Mouse (Mus musculus) splenic B cell, adult 2 months (primary cell): ENCODE measurements around the gene 4930469K13Rik.

Experiments used
- DNase-seq: peaks from one replicate; pipeline ENCODE4 v3.0.0-alpha.2; 2011; ENCODE audit warnings: low read depth, low spot score
- H3K27me3 ChIP-seq: 2 replicates; pipeline ENCODE4 v1.6.1; 2012; ENCODE audit warnings: mild to moderate bottlenecking, low read length, moderate library complexity, mixed read lengths; ENCODE audit not compliant: control insufficient read depth, poor library complexity, insufficient read depth, severe bottlenecking
- H3K36me3 ChIP-seq: 2 replicates; pipeline ENCODE4 v1.6.1; 2012; ENCODE audit warnings: mild to moderate bottlenecking, low read length, moderate library complexity, mixed read lengths; ENCODE audit not compliant: control insufficient read depth, poor library complexity, insufficient read depth, severe bottlenecking

Gene 4930469K13Rik

GRCm38 (mm10) chr11:34035909-34036658 is 62.3 kb downstream of the 4930469K13Rik start:
- Histone ChIP-seq H3K27me3 (no peaks in the 10 kb centered on the region; the same call in none of the 2 replicates), H3K36me3 (no peaks in the 10 kb centered on the region)
- no peak for DNase-seq

GRCm38 (mm10) chr11:34034794-34035193 is 63.6 kb downstream of the 4930469K13Rik start:
- Histone ChIP-seq H3K36me3 (no peaks in the 10 kb centered on the region), H3K27me3 (no peaks in the 10 kb centered on the region; the same call in 1 of the 2 replicates)
- peak; percentile 34 for DNase-seq

GRCm38 (mm10) chr11:34034008-34034505 is 64.3 kb downstream of the 4930469K13Rik start:
- Histone ChIP-seq H3K36me3 (no peaks in the 10 kb centered on the region), H3K27me3 (no peaks in the 10 kb centered on the region; the same call in 1 of the 2 replicates)
- DNase-seq, result peak; percentile 70

DNA sequence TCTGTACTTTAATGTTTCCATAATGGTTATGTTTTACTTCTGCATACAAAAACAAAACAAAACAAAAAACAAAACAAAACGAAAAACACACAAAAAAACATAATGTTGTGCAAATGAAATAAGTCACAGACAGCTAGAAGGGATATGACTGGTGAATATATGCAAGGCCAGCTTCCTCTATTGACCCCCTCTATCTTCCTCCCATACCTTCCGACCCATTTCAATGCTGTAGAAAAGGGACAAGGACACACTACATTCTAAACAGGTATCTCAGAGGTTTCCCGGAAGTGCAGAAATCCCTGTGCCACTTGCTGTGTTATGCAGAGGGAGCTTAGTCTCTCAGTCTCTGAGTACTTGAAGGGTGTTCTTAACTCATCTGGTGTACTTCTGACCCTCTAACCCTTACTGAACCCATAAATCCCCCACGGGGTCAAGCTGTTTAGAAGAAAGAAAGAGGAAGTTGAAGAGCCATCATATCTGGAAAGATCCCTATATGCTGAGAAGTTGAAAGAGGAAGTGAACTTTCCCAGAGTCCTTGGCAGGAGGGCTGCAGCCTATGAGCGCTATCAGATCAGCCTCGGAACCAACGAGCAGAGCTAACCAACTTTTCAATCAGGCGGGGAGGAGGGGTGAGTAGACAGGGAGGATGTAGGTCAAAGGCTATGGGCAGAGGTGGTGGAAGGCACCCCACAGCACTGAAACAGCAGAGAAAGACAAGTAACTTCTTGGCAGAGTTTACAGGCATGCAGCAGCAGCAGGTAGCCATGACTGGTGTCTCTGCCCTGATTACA is 67.1 kb downstream of the 4930469K13Rik start:
- peak; percentile 70 for DNase-seq
- no peaks in the 10 kb centered on the region for H3K27me3 ChIP-seq
- no peaks in the 10 kb centered on the region for H3K36me3 ChIP-seq

DNA sequence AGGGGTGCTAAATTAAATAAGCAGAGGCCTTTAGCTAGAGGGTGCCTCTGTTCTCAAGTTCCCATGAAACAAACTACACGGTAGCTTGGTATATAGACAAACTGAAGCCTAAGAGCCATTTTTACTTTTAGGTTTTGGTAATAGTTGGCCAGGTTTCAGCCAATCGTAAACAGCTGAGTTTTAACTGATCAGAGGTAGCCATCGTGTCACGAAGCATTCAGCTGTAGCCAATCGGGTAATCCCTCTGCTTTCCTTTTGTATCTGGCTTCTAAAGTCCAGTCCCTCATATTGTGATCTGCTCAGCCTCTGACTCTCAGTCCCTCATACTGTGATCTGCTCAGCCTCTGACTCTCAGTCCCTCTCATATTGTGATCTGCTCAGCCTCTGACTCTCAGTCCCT is 68.7 kb downstream of the 4930469K13Rik start:
- no peak for DNase-seq
- H3K27me3 ChIP-seq, result no peaks in the 10 kb centered on the region
- H3K36me3 ChIP-seq, result no peaks in the 10 kb centered on the region

DNA sequence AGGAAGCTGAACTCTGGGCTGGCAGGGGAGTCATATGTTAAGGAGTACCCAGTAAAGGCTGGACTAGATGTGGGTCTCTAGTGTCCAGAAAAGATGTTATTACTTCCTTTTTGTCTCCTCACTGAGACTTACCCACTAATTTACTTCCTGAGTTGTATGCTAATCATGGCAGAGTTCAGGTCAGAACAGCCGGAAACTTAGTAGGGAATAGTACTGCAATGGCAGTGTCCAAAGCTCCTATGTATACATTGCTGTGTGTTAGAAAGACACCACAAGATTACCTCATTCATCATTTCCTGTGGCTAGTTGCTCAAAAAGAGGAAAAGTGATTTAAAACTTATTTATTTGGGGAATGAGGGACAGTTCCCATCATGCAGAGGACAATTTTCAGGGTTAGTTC is 73.3 kb downstream of the 4930469K13Rik start:
- peaks cover 4% of the 10 kb centered on the region for H3K27me3 ChIP-seq
- no peak for DNase-seq
- no peaks in the 10 kb centered on the region for H3K36me3 ChIP-seq

DNA sequence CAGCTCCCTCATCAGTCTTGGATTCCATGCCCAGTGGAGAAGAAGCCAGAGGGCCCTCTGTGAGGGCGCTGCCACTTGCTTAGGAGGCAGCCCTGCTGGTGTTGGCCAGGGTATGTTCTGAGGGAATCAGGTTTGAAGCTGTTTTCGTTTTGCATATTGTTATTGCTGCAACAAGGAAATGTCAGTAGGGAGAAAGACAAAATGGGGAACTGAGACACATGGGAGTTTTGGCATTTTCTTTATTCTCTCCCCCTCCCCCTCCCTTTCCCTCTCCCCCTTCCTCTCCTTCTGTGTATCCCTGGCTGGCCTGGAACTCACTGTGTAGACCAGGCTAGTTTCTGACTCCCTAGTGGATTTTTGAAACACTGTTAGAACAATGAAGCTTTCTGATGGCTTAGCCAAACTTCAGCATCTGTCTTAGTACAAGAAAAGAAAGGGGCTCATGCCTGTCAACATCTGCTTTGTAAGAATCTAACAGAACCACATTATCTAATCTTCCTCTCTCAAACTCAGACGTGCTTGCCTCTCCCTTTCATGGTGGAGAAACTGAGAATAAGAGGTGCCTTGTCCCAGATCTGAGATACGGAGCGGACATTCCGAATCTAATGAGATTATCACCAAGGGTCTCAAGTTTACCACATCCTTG is 86.2 kb downstream of the 4930469K13Rik start:
- Histone ChIP-seq H3K27me3 (no peaks in the 10 kb centered on the region), H3K36me3 (no peaks in the 10 kb centered on the region)
- peak; percentile 12 for DNase-seq

DNA sequence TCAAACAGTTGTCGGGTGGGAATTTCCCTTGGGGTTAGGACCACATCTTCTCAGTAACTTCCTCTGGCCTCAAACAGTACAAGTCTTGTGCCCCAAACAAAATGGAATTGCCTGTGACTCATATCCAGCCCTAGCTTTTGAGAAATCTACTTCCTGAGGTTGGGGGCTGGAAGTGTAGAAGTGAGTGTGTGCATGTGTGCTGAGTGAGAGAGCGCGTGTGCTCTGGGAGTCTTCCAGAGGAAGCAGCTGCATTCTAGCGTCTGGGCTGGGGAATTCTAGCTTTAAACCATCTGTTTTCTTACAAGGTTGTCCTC is 87.5 kb downstream of the 4930469K13Rik start:
- peak; percentile 17 for DNase-seq
- H3K27me3 ChIP-seq, result no peaks in the 10 kb centered on the region

DNA sequence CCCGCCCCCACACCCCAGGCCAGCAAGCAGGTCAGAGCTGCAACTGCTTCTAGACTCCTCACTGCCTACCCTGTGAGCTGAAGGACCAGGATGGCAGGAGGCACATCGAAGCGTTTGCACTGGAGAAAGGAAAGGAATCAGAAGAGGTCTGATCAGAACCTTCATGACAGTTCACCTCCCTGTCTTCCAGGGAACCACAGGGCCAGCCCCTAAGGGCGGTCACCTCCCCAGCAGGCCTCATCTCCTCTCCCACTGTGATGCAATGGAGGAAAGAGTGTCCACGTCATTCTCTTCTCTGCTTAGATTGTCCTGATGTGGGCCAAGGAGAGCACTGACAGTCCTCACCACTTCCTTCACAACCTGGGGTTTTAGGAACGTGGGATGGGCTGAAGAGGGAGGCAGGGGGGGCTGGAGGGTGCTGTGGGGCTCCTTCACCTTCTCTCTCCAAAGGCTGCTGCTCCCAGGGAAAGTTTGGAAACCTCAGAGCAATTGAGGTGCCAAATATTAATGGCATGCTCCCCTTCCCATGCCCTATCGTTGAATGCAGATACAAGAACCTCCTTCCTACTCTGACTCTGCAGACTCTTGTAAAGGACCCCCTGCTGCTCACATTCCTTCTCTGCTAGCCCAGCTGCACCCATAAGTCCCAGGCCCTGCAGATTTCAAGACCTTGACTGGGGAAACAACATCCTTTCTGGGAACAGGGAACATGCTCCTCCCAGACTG is 88.1 kb downstream of the 4930469K13Rik start:
- no peak for DNase-seq
- no peaks in the 10 kb centered on the region for H3K27me3 ChIP-seq
- H3K36me3 ChIP-seq, result no peaks in the 10 kb centered on the region

More for the DNA sequence above, 87.5 kb downstream of the 4930469K13Rik start:
- no peaks in the 10 kb centered on the region for H3K36me3 ChIP-seq

- DNase-seq, result no peak
- Histone ChIP-seq H3K27me3 (no peaks in the 10 kb centered on the region), H3K36me3 (no peaks in the 10 kb centered on the region)
Measured at GRCm38 (mm10) chr11:34009316-34010087, 88.9 kb downstream of the 4930469K13Rik start.

DNA sequence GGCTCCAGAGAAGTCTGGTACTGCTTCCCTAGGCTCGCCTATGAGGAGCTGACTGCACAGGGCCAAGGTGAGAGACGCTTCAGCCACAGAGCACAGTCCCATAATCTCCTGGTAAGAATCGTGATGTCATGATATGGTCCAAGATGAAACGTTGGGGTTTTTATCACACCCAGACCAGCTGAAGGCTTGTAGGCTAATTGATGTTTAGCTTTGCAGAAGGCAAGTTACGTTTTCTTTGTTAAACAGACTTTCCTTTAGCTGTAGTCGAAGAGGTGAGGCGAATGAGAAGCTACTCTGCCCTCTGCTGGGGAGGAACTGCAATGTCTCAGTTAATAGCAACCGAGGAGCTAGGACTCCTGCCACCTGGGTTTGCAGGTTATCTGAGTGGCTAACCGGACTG is 89.7 kb downstream of the 4930469K13Rik start:
- Histone ChIP-seq H3K27me3 (no peaks in the 10 kb centered on the region), H3K36me3 (no peaks in the 10 kb centered on the region)
- peak; percentile 86 for DNase-seq

DNA sequence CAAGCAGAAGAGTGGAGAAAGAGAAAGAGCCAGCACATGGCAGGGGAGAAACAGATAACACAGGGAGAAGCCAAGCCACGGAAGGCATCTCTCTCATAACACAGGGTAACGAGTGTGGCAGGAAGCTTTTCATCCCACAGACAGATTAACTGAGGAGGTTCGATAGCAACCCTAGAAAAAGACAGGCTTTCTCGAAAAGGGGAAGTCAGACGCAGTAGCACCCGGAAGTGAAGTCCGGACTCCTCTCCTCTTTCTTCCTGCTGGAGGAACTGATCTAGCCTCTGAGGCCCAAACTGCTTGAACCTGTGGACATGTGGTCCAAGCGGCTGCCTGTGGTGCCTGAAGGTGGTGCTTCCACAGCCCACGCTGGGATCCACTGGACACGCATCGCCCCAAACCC is 90.1 kb downstream of the 4930469K13Rik start:
- Histone ChIP-seq H3K27me3 (no peaks in the 10 kb centered on the region), H3K36me3 (no peaks in the 10 kb centered on the region)
- DNase-seq, result peak; percentile 74

GRCm38 (mm10) chr11:34007616-34008015 is 90.7 kb downstream of the 4930469K13Rik start:
- no peak for DNase-seq

DNA sequence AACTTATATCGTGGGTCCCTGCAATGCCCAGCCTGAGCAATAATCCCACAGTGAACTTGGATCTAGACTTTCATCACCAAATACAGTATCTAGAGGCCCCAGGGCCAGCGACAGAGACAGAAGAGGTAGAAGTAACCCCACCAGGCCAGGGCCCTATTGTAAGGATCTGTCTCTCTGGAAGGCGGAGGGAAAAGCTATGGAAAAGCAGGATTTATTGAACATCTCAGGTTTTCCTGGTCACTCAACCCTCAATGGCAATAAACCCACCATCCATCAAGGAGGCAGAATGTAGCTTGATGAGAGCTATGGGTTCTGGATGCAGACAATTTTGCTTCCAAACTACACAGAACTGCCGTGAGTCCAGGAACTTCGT is 95.8 kb downstream of the 4930469K13Rik start:
- Histone ChIP-seq H3K27me3 (no peaks in the 10 kb centered on the region), H3K36me3 (no peaks in the 10 kb centered on the region)
- no peak for DNase-seq

More at GRCm38 (mm10) chr11:34007616-34008015, 90.7 kb downstream of the 4930469K13Rik start:
- Histone ChIP-seq H3K36me3 (no peaks in the 10 kb centered on the region), H3K27me3 (no peaks in the 10 kb centered on the region)
